ENCODE assay signal across 32 mouse cellular contexts in genomic region chr2:79111673-79112072, GRCm38 (mm10).
"Had no signal": no experiment of that assay in that cellular context is flagged by ENCODE, and none has a peak within 500 bp of the region (broad histone marks: within the 10 kb centered on the region; RNA-seq: fewer than 3 reads in every experiment).

No protein-coding gene starts in this region.

- DNase-seq: left cerebral cortex, postnatal 4 days; liver; liver, embryonic 13.5 days; liver, postnatal 0 days; lung, adult 18-20 months; lung, adult 2 months; lung, embryonic 14.5 days; lung, postnatal 10 days; lung, postnatal 14 days; lung, postnatal 36 days; lung, postnatal 4 days; midbrain, embryonic 14.5 days had no signal

- H3K27ac ChIP-seq: limb, embryonic 10.5 days; limb, embryonic 12.5 days; limb, embryonic 13.5 days; limb, embryonic 15.5 days; liver, embryonic 12.5 days; liver, embryonic 13.5 days; liver, embryonic 14.5 days; liver, embryonic 15.5 days; lung, embryonic 15.5 days; macrophage; midbrain, embryonic 10.5 days; midbrain, embryonic 12.5 days; midbrain, embryonic 13.5 days; midbrain, embryonic 15.5 days; neural tube, embryonic 12.5 days had no signal

- H3K9me3 ChIP-seq: limb, embryonic 10.5 days; limb, embryonic 12.5 days; limb, embryonic 13.5 days; limb, embryonic 15.5 days; liver, embryonic 12.5 days; liver, embryonic 13.5 days; liver, embryonic 15.5 days; lung, embryonic 15.5 days; megakaryocyte, embryonic 14.5 days; midbrain, embryonic 10.5 days; midbrain, embryonic 12.5 days; midbrain, embryonic 13.5 days; midbrain, embryonic 15.5 days; neural tube, embryonic 12.5 days had no signal

- ATAC-seq: liver, embryonic 12.5 days; liver, postnatal 0 days; lung, postnatal 0 days; midbrain, embryonic 13.5 days; midbrain, embryonic 15.5 days; midbrain, embryonic 16.5 days had no signal

- H3K9ac ChIP-seq: limb, embryonic 12.5 days; limb, embryonic 13.5 days; limb, embryonic 15.5 days; liver, embryonic 12.5 days; liver, embryonic 13.5 days; liver, embryonic 14.5 days; liver, embryonic 15.5 days; liver, postnatal 0 days; lung, embryonic 14.5 days; lung, embryonic 15.5 days; midbrain, embryonic 12.5 days; midbrain, embryonic 13.5 days; midbrain, embryonic 15.5 days; neural tube, embryonic 12.5 days had no signal

- H3K36me3 ChIP-seq: limb, embryonic 10.5 days; limb, embryonic 12.5 days; limb, embryonic 13.5 days; limb, embryonic 15.5 days; liver, embryonic 12.5 days; liver, embryonic 13.5 days; liver, embryonic 15.5 days; lung, embryonic 15.5 days; midbrain, embryonic 10.5 days; midbrain, embryonic 12.5 days; midbrain, embryonic 13.5 days; midbrain, embryonic 15.5 days; neural tube, embryonic 12.5 days had no signal

- H3K4me3 ChIP-seq: limb, embryonic 10.5 days; limb, embryonic 12.5 days; limb, embryonic 13.5 days; limb, embryonic 15.5 days; liver, embryonic 12.5 days; liver, embryonic 13.5 days; liver, embryonic 15.5 days; lung, embryonic 15.5 days; megakaryocyte, embryonic 14.5 days; midbrain, embryonic 10.5 days; midbrain, embryonic 12.5 days; midbrain, embryonic 13.5 days; midbrain, embryonic 15.5 days; myocyte; neural tube, embryonic 12.5 days had no signal

- H3K27me3 ChIP-seq: limb, embryonic 12.5 days; limb, embryonic 13.5 days; limb, embryonic 15.5 days; liver, embryonic 12.5 days; liver, embryonic 13.5 days; liver, embryonic 15.5 days; lung, embryonic 15.5 days; megakaryocyte, embryonic 14.5 days; midbrain, embryonic 12.5 days; midbrain, embryonic 13.5 days; midbrain, embryonic 15.5 days; neural tube, embryonic 12.5 days had no signal

- H3K4me1 ChIP-seq: limb, embryonic 10.5 days; limb, embryonic 12.5 days; limb, embryonic 13.5 days; limb, embryonic 15.5 days; lung, embryonic 15.5 days; midbrain, embryonic 10.5 days; midbrain, embryonic 12.5 days; midbrain, embryonic 13.5 days; midbrain, embryonic 15.5 days; neural tube, embryonic 12.5 days had no signal

- H3K4me2 ChIP-seq: limb, embryonic 12.5 days; limb, embryonic 13.5 days; limb, embryonic 15.5 days; liver, embryonic 11.5 days; liver, embryonic 12.5 days; liver, embryonic 13.5 days; liver, embryonic 15.5 days; lung, embryonic 14.5 days; lung, embryonic 15.5 days; midbrain, embryonic 11.5 days; midbrain, embryonic 12.5 days; midbrain, embryonic 13.5 days; midbrain, embryonic 15.5 days; neural tube, embryonic 12.5 days had no signal
